Mouse (Mus musculus) intestine, postnatal 0 days (tissue): ENCODE measurements around the gene Ostc. TPM values are rescaled to one million over a fixed set of nuclear protein-coding genes. Genes with fewer than 3 reads are reported as not detected.

Experiments
- ATAC-seq: fragments of 200-750 bp; cut with Nextera tagmentation; 2 replicates; pipeline ENCODE4 v1.8.0; 2017; ENCODE audit warnings: mild to moderate bottlenecking, moderate TSS enrichment, moderate library complexity
- H3K27ac ChIP-seq: fragments of 300-500 bp; sonication (generic); 2 replicates; pipeline ENCODE4 v1.5.1; 2014; ENCODE audit warnings: mild to moderate bottlenecking, low read depth, low read length, moderate library complexity
- H3K27me3 ChIP-seq: fragments of 300-500 bp; sonication (generic); replicated peaks from 2 replicates; pipeline ENCODE4 v1.6.1; 2014; ENCODE audit warnings: low read length, mixed read lengths; ENCODE audit not compliant: control insufficient read depth, insufficient read depth
- H3K36me3 ChIP-seq: fragments of 300-500 bp; sonication (generic); 2 replicates; pipeline ENCODE4 v1.6.1; 2014; ENCODE audit warnings: mild to moderate bottlenecking, moderate library complexity; ENCODE audit not compliant: control insufficient read depth, insufficient read depth
- H3K4me1 ChIP-seq: fragments of 300-500 bp; sonication (generic); replicated peaks from 2 replicates; pipeline ENCODE4 v1.6.1; 2014; ENCODE audit warnings: antibody characterized with exemption, low read length, mixed read lengths; ENCODE audit not compliant: control insufficient read depth, insufficient read depth
- H3K4me2 ChIP-seq: fragments of 300-500 bp; sonication (generic); replicated peaks from 2 replicates; pipeline ENCODE4 v1.6.1; 2014; ENCODE audit warnings: low read depth, mild to moderate bottlenecking, moderate library complexity
- H3K4me3 ChIP-seq: fragments of 300-500 bp; sonication (generic); 2 replicates; pipeline ENCODE4 v1.5.1; 2014; ENCODE audit warnings: low read depth, low read length
- H3K9ac ChIP-seq: fragments of 300-500 bp; sonication (generic); 2 replicates; pipeline ENCODE4 v1.6.1; 2014; ENCODE audit warnings: mild to moderate bottlenecking, low read depth, low read length
- H3K9me3 ChIP-seq: fragments of 300-500 bp; sonication (generic); 2 replicates; pipeline ENCODE4 v1.6.1; 2016; ENCODE audit warnings: mixed run types; ENCODE audit not compliant: control insufficient read depth
- CTCF ChIP-seq: sonication (generic); IDR thresholded peaks from 2 replicates; pipeline ENCODE4 v1.5.1; 2016; ENCODE audit warnings: low read depth, mild to moderate bottlenecking, control low read depth, antibody characterized with exemption, moderate library complexity
- WGBS: fragments of 180-500 bp; shearing (Covaris S2); extraction: QIAGEN DNeasy Blood & Tissue Kit; methylation state at CpG from one replicate; pipeline ENCODE4 v1.1.7; 2014; 5-methylcytosine and 5-hydroxymethylcytosine counted together
- polyA plus RNA-seq: library from polyadenylated mRNA; unstranded; fragments of >200 nt; fragmentation: Nextera tagmentation; extraction: Ambion mirVana; gene quantifications from 2 replicates; pipeline ENCODE4 v1.2.1, GENCODE M21; 2015

The Ostc gene
- polyA plus RNA-seq, 1 experiment from 2014 or later = 278 TPM

GRCm38 (mm10) chr3:130662496-130662895 is 46.7 kb downstream of the Ostc start:
- Histone ChIP-seq H3K27ac (no peak overlapping the region), H3K4me2 (no peak overlapping the region), H3K36me3 (no peaks in the 10 kb centered on the region), H3K9ac (no peak overlapping the region), H3K4me1 (no peaks in the 10 kb centered on the region), H3K27me3 (no peaks in the 10 kb centered on the region), H3K4me3 (no peak overlapping the region), H3K9me3 (no peaks in the 10 kb centered on the region)
- TF ChIP-seq CTCF = no peak
- no peak for ATAC-seq
- whole genome bisulfite sequencing = 96% methylated on average over 3 of the region's 3 CpGs

DNA sequence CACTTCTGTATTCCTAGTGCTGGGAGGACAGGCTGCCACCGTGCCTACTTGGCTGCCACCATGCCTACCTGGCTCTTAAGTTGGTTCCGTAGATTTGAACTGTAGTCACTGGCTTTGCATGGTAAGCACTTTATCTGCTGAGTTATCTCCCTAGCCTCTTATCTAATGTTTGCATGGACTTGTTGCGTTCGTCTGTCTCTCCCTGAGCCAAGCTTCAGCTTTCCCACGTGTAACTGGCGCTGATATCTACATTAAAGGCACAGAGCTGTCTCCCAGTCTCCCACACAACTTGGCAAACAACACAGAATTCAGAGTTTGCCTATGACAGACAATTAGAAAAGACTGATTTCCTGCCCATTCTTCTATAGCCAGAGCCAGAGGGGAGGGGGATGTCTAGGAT is 48.6 kb downstream of the Ostc start:
- H3K4me1 ChIP-seq = no peaks in the 10 kb centered on the region
- TF ChIP-seq CTCF = no peak
- H3K36me3 ChIP-seq = no peaks in the 10 kb centered on the region
- H3K9me3 ChIP-seq = no peaks in the 10 kb centered on the region
- no peaks in the 10 kb centered on the region for H3K27me3 ChIP-seq
- no peak overlapping the region for H3K4me3 ChIP-seq
- WGBS = 36% methylated on average over 6 of the region's 6 CpGs
- ATAC-seq = no peak
- H3K4me2 ChIP-seq = no peak overlapping the region
- no peak overlapping the region for H3K27ac ChIP-seq
- no peak overlapping the region for H3K9ac ChIP-seq

DNA sequence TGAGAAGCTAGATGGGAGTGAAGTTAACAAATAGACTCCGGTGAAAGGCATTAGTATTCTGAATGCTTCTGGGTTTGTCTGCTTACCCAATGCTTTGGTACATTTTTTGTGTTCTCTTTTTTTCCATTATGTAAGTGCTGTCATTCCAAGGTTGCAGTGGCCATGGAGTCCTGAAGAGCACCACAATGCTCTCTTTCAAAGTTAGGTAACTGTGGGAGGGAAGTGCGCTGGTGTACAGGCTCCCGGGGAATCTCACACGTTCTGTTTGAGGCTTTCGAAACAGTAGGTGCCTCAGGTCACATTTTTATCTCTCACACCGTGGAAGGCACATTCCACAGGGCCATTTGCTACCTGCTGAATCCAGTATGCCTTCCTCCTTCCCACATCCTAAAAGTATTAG is 59.7 kb downstream of the Ostc start:
- Histone ChIP-seq H3K27ac (no peak overlapping the region), H3K4me1 (no peaks in the 10 kb centered on the region), H3K27me3 (no peaks in the 10 kb centered on the region), H3K9ac (no peak overlapping the region), H3K36me3 (no peaks in the 10 kb centered on the region), H3K9me3 (no peaks in the 10 kb centered on the region), H3K4me3 (no peak overlapping the region), H3K4me2 (no peak overlapping the region)
- no peak for TF ChIP-seq CTCF
- WGBS = 51% methylated on average over 6 of the region's 6 CpGs
- no peak for ATAC-seq

DNA sequence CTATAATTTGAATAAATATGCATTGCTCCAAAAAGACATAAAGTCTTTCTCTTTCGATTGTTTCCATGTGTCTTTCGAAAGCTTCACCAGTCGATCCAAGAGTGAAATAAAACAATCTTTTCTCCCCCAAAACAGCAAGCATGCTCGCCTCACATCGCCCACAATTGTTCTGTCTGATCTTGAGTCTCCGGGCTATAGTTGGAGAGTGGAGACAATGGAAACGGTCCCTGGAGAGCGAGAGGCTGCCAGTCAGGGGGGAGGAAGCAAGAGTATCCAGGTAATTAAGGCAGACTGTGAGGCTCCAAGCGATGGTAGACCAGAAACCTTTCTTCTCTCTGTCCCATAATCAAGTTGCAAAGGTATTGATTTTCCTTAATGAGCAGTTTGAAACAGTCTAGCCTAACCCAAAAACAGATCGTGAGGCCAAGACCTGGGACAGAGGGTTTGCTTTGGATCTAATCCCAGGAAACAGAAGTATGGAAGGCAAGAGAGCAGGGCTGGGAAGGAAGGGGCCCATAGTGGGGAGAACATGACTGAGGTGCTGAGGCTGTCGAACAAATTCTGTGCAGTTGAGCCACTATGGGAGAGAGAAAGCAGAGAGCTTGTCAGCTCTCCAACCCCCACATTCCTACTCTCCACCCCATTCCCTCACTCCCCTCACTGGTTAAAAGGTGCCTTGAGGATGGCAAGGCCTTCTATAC is 63.0 kb downstream of the Ostc start:
- WGBS = 80% methylated on average over 11 of the region's 11 CpGs
- no peak for TF ChIP-seq CTCF
- Histone ChIP-seq H3K4me1 (no peaks in the 10 kb centered on the region), H3K9me3 (no peaks in the 10 kb centered on the region), H3K36me3 (no peaks in the 10 kb centered on the region), H3K27ac (no peak overlapping the region), H3K4me3 (no peak overlapping the region), H3K4me2 (no peak overlapping the region), H3K27me3 (no peaks in the 10 kb centered on the region), H3K9ac (no peak overlapping the region)
- no peak for ATAC-seq

Other genes with a start within 250 kb of the Ostc start
- 0.35 and 0.56 TPM in 2 replicates for gene Etnppl, start 92.0 kb downstream of the Ostc start, polyA plus RNA-seq
- 579 and 584 TPM in 2 replicates for gene Rpl34, start 21.0 kb upstream of the Ostc start, polyA plus RNA-seq